Mouse (Mus musculus) brain, embryonic 18.5 days (tissue): ENCODE measurements at regions not wholly inside any gene's neighbourhood (a gene's known extent, or its start where the extent isn't known, plus 50 kb on each side); places are given as distances from the start of the nearest gene placed in this dataset.
A peak's percentile ranks its signal among the peaks of the same experiment; 100 is the strongest.

Source experiments
- DNase-seq: peaks from one replicate; pipeline ENCODE4 v3.0.0-alpha.2; 2012; ENCODE audit warnings: low read depth, low spot score

- no peak for DNase-seq
These were observed 170.4 kb upstream of the AI593442 start for GRCm38 (mm10) chr9:52849931-52850330.

- DNase-seq: peak; percentile 30
These were observed 161.5 kb upstream of the AI593442 start for GRCm38 (mm10) chr9:52841105-52841504.

- DNase-seq: no peak
These were observed 160.4 kb upstream of the AI593442 start for GRCm38 (mm10) chr9:52839996-52840395.

GRCm38 (mm10) chr9:52836151-52836630 lies 156.6 kb upstream of the AI593442 start:
- no peak for DNase-seq

- DNase-seq: no peak
These were observed 156.0 kb upstream of the AI593442 start for GRCm38 (mm10) chr9:52835481-52836150.

- no peak for DNase-seq
These were observed 147.2 kb upstream of the AI593442 start for GRCm38 (mm10) chr9:52826781-52827180.

- DNase-seq: no peak
These were observed 136.7 kb upstream of the AI593442 start for GRCm38 (mm10) chr9:52816309-52816708.

GRCm38 (mm10) chr9:52802969-52803368 lies 123.4 kb upstream of the AI593442 start:
- DNase-seq: no peak

- no peak for DNase-seq
These were observed 122.2 kb upstream of the AI593442 start for GRCm38 (mm10) chr9:52801801-52802200.

GRCm38 (mm10) chr9:52800476-52800875 lies 120.9 kb upstream of the AI593442 start:
- DNase-seq: no peak

GRCm38 (mm10) chr9:52792596-52792995 lies 113.0 kb upstream of the AI593442 start:
- DNase-seq: no peak

GRCm38 (mm10) chr9:52782520-52782919 lies 102.9 kb upstream of the AI593442 start:
- DNase-seq: no peak

GRCm38 (mm10) chr9:52776542-52776941 lies 97.0 kb upstream of the AI593442 start:
- DNase-seq: no peak

GRCm38 (mm10) chr9:52775232-52775631 lies 95.7 kb upstream of the AI593442 start:
- DNase-seq: no peak

- no peak for DNase-seq
These were observed 88.5 kb upstream of the AI593442 start for GRCm38 (mm10) chr9:52768056-52768455.

- DNase-seq: no peak
These were observed 86.2 kb upstream of the AI593442 start for GRCm38 (mm10) chr9:52765809-52766208.

GRCm38 (mm10) chr9:52762836-52763235 lies 83.3 kb upstream of the AI593442 start:
- no peak for DNase-seq

GRCm38 (mm10) chr9:52761257-52761656 lies 81.7 kb upstream of the AI593442 start:
- no peak for DNase-seq

- no peak for DNase-seq
These were observed 68.8 kb upstream of the AI593442 start for GRCm38 (mm10) chr9:52748366-52748765.

GRCm38 (mm10) chr9:52738560-52739100 lies 59.0 kb upstream of the AI593442 start:
- no peak for DNase-seq
